Mouse (Mus musculus) bone marrow, adult 2 months (tissue): ENCODE measurements around the gene Slc35e3.

Experiments used
- CTCF ChIP-seq: fragments of 200-500 bp; IDR thresholded peaks from 2 replicates; pipeline ENCODE4 v1.5.1; 2011; ENCODE audit warnings: low read length, control low read depth; ENCODE audit not compliant: control insufficient read depth, insufficient read depth
- POLR2A ChIP-seq: fragments of 200-500 bp; IDR thresholded peaks from 2 replicates; pipeline ENCODE4 v1.6.1; 2011; ENCODE audit warnings: low read depth, mild to moderate bottlenecking, control low read depth, low read length, borderline replicate concordance; ENCODE audit not compliant: control insufficient read depth

DNA sequence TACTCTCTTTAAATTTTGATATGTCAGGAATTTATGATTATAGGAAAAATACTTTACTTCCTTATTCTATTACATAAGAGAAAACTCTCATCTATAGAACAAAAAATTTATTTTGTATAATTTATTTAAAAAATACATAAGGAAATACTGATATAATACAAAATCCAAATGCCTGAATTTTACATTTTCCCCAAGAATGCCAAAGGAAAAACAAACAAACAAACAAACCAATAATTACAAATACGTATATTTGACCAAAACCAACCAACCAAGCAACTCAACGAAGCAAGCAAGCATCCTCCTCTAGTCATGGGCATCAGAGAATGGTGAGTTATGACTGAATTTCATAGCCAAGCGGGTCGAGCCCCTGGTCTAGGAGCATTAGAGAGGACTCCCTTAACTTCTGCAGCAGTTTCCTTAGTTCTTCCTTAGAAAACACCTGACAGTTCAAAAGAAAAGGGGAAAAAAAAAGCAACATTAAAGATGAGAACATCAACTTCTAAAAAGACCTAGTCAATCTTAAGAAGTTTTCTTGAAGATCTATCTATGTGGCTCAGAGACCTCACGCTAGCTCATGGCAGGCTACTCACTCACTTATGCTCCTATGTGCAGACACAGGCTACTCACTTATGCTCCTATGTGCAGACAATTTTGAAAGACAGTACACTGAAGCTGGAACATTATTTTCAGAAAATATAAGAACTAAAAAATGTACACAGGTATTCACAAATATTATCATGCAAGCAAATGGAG lies 4.5 kb upstream of the Slc35e3 start:
- TF ChIP-seq CTCF (no peak), POLR2A (no peak)
